Mouse (Mus musculus) natural killer cell, adult 2 months (primary cell): ENCODE data around the gene Morn1.
A peak's percentile ranks its signal among the peaks of the same experiment; 100 is the strongest.

ENCODE experiments used
- DNase-seq, 2 experiments: peaks; one replicate each; pipeline ENCODE4 v3.0.0; 2022; ENCODE audit warnings: low spot score in 2 of 2

The Morn1 gene

GRCm38 (mm10) chr4:155158543-155158917 is 72.2 kb downstream of the Morn1 start:
- DNase-seq, result peak in 1 of 2 experiments; percentile 40

DNA sequence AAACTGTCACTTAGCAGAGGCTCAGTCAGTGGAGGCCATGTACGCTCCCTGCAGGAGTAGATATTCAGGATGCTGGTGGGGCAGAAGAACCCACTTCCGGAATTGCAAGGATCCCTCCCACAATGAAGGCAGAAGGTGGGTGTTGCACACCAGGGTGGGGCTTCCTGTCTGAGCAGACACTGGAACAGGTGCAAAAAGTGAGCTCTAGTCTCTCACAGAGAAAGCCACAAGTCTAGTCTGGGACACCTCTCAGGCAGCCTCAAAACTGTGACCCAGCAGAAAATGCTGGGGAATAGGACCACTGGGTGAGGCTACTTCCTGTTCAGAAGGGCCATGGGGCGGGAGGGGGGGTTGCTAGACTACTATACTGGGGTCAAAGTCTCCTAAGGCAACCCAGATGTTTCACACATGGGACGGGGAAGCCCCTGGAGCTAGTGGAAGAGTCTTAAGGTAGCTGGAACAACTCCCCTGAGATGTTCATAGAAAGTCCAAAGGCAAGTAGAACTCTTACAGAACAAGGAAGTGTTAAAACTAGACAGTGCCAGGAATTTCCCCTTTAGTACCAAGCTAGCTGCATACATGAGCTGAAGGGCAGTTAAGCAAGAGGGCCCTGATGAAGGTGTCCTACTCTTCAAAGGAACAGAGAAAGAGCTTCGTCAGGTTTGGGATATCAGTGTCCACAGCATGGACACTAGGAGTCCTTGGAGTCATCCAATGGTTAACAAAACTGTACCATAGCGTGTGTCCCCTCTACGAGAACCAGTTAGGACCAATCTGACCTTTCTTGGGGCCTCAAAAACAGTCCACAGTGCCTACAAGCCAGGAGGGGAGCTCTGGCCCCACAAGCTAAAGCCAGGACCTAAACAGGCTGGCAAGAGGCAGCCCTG is 76.3 kb downstream of the Morn1 start:
- peak; percentile 83 to 84 for DNase-seq

- DNase-seq, result peak; percentile 43 to 53
These were observed 76.9 kb downstream of the Morn1 start for GRCm38 (mm10) chr4:155163320-155163651.

- DNase-seq, result peak; percentile 56 to 71
These were observed 77.3 kb downstream of the Morn1 start for GRCm38 (mm10) chr4:155163685-155164084.

- no peak for DNase-seq
These were observed 78.2 kb downstream of the Morn1 start for GRCm38 (mm10) chr4:155164550-155164949.

DNA sequence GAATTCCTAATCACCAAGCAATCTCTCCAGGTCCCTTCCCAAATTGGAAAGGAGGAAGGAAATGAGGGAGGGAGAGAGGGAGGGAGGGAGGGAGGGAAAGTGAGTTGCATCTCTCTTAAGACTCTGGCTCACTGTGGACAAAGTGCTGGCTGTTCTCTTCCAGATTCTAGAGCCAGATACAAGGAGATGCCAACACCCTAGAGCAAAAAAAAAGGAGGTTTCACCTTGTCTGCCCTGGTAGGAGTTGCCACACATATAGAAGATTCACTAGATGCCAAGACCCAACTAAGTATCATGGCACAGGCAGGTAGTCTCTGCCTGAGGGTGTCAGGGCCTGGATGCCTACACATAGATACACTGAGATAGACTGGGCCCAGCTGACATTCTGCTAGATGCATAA is 79.5 kb downstream of the Morn1 start:
- DNase-seq, result no peak

DNA sequence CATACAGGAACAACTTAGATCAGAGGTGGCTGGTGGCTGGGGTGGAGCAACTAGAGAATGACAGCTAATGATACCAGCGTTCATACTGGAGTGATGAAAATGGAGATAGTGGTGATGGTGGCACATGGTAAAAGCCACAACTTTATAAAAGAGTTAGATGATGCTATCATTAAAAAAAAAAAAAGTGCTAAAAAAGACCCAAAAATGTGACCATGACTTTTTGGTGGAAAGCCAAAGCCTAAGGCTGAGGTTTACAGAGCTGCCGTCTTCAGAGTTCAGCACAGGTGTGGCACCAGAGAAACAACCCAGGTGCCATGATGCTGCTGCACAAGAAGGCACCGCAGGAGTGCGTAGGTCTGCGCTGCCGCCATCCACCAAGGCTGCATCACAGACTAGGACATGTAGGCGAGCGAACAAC is 82.5 kb downstream of the Morn1 start:
- DNase-seq, result no peak

- no peak for DNase-seq
These were observed 84.3 kb downstream of the Morn1 start for GRCm38 (mm10) chr4:155170614-155171212.

DNA sequence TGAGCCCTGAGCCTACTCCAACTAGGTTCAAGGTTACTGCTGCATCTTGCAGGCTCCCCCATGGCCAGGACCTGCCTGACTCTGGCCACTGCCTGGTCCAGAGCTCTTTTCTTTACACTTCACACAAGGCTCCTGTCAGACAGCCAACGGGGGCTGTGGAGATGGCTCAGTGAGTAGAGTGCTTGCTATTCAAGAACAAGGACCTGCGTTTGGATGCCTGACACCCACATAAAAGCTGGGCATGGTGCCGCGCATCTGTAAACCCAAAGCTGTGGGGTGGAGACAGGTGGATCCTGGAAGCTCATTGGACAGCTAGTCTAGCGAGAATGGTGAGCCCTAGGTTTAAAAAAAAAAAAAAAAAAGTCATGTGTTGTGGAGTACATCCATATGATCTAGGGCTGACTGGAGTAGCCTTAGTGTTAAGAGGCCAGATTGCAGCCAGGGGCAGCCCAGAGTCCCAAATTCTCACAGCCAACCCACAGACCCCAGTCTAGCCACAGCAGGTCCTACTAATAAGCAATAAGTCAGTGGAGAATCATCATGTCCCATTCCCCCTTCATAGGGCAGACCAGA is 85.7 kb downstream of the Morn1 start:
- no peak for DNase-seq

DNA sequence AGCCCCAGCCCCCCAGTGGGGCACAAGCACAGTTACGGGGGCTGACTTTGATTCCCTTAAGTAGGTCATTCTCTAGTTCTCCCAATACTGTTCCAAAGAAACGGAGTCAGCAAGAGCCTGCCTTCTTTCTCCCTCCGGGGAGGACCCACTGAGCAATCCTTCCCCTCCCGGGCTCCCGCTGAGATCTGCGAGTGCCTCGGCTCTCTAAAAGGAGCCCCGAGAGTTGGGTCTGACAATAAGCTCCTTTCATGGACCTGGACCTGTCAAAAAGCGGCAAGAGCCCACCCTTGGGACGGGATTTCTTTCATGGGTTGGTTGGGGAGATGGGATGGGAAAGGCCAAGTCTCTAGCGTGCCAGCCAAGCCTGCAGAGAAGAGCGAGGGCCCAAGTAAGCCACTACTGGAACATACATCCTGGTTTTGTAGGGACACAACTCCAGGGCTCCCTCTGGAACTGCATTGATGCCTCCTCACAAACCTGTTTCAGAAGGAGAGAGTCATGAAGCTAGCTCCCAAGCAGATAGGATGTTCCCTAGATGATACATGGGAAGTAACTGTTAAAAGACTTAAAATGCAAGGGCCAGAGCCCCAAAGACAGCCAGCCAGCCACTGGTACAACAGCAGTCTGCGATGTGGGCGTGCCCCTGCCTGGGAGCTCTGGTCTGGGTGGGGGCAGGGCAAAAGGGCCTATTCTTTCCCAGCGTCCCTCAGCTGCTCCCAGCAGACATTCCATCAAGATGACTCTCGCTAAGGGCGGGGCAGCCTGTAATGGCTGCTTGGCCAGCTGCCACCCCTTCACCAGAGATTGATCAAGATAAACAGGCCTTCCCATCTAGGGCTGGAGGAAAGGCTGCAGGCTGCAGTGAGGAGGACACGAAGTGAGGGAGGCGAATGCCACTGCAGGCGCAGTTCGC is 86.8 kb downstream of the Morn1 start:
- no peak for DNase-seq

DNA sequence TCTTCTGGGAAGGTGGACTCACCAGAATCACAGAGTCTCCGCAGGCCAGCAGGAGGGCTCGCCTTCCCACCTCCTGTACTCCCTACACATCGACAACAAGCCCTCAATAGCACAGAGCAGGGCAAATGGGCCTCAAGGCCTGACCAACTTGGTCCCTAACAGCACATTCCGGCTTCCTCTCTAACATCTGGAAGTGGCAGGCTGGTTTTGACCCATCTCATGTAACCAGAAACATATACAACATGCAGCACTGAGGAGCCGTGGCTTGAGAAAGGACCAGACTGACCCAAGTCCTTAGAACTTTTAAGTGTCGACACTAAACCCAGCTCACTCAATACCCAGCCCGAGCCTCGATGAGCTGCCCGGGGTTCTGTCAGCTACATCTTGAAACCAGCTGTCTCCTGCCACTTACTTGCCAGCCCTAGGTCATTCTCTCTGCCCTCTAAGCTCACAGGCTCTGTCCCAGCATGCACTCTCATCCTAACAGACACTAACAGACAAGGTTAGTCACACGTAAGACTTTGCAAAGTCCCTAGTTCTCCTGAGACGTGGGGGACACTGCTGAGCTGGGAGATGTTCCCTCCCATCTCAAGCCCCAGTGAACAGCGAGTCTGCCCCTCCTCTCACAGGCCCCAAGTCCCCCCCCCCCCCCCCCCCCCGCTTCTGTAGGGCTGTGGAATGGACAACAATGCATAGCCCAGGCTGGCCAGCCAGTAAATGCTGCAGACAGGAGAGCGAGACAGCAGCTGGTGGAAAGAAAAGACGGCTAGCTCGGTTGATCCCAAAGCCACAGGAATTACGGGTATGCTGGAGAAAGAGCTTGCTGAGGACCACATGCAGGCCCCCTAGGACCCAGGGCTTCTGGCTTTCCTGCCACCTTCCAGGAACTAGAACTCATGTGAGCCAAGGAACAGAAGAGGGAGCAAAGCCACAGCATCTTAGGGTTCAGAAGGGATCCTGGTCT is 87.7 kb downstream of the Morn1 start:
- no peak for DNase-seq

GRCm38 (mm10) chr4:155176210-155176609 is 89.8 kb downstream of the Morn1 start:
- DNase-seq, result no peak

GRCm38 (mm10) chr4:155178274-155178673 is 91.9 kb downstream of the Morn1 start:
- peak; percentile 67 to 75 for DNase-seq

GRCm38 (mm10) chr4:155178981-155179512 is 92.7 kb downstream of the Morn1 start:
- DNase-seq, result peak in 1 of 2 experiments; percentile 25

GRCm38 (mm10) chr4:155183201-155183600 is 96.8 kb downstream of the Morn1 start:
- DNase-seq, result no peak

GRCm38 (mm10) chr4:155184248-155185070 is 98.1 kb downstream of the Morn1 start:
- no peak for DNase-seq

DNA sequence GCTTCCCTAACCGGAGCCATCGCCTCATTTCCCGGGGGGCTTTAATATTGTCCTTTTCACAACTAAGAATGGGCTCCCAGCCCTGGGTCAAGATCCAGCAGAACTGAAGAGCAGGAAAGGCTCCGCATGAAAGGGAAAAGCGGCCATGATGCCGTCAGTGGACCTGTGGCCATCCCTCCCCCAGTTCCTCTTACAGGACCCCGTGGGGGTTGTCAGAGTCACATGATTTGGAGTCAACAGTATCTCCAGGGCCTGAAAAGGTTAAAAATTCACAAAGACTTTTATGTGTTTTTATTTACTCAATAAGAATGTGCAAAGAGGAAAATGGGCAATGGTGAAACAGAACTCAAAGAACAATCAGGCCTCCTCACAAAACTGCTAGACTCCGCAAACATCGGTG is 99.5 kb downstream of the Morn1 start:
- no peak for DNase-seq

- no peak for DNase-seq
These were observed 100.9 kb downstream of the Morn1 start for GRCm38 (mm10) chr4:155187192-155187674.

DNA sequence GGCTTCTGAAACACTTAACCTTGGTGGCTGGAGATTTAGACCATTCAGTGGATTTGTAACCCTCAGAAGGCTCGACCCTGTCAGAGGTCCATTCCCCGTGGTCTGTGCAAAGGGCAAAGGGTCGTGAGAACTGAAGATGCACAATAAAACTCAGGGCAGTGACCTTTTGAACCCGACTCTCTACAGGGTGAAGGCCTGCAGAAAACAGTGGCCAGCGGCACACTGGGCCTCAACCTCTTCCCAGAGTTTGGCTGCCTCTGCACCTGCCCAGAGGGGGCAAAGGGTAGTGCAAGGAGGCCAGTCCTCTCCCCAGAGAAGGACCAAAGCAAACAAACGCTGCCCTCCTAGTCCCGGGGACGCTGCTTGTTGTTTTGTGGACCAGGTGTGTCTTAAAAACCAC is 102.0 kb downstream of the Morn1 start:
- DNase-seq, result no peak
